Mouse (Mus musculus) intestine, embryonic 16.5 days (tissue): ENCODE data around the gene Arhgef17. TPM values are rescaled to one million over a fixed set of nuclear protein-coding genes. Genes with fewer than 3 reads are reported as not detected.

ENCODE experiments used
- ATAC-seq: fragments of 200-750 bp; cut with Nextera tagmentation; 2 replicates; pipeline ENCODE4 v1.8.0; 2017; ENCODE audit warnings: moderate TSS enrichment, moderate library complexity
- H3K27ac ChIP-seq: fragments of 300-500 bp; sonication (generic); 2 replicates; pipeline ENCODE4 v1.5.1; 2014; ENCODE audit warnings: mild to moderate bottlenecking, low read length
- H3K27me3 ChIP-seq: fragments of 300-500 bp; sonication (generic); replicated peaks from 2 replicates; pipeline ENCODE4 v1.6.1; 2014; ENCODE audit warnings: low read length, control low read depth, mixed read lengths; ENCODE audit not compliant: control insufficient read depth, insufficient read depth
- H3K36me3 ChIP-seq: fragments of 300-500 bp; sonication (generic); 2 replicates; pipeline ENCODE4 v1.6.1; 2014; ENCODE audit warnings: low read length, control low read depth; ENCODE audit not compliant: control insufficient read depth, insufficient read depth
- H3K4me1 ChIP-seq: fragments of 300-500 bp; sonication (generic); 2 replicates; pipeline ENCODE4 v1.6.1; 2014; ENCODE audit warnings: low read length, control low read depth, mixed read lengths; ENCODE audit not compliant: control insufficient read depth, insufficient read depth
- H3K4me2 ChIP-seq: fragments of 300-500 bp; sonication (generic); 2 replicates; pipeline ENCODE4 v1.6.1; 2014; ENCODE audit warnings: low read depth, low read length, control low read depth
- H3K4me3 ChIP-seq: fragments of 300-500 bp; sonication (generic); 2 replicates; pipeline ENCODE4 v1.5.1; 2014; ENCODE audit warnings: mild to moderate bottlenecking, low read length
- H3K9ac ChIP-seq: fragments of 300-500 bp; sonication (generic); 2 replicates; pipeline ENCODE4 v1.6.1; 2014; ENCODE audit warnings: low read depth, low read length
- H3K9me3 ChIP-seq: fragments of 300-500 bp; sonication (generic); 2 replicates; pipeline ENCODE4 v1.6.1; 2016; ENCODE audit warnings: low read length, control low read depth; ENCODE audit not compliant: control insufficient read depth
- WGBS: fragments of 180-500 bp; shearing (Covaris S2); extraction: QIAGEN DNeasy Blood & Tissue Kit; methylation state at CpG from one replicate; pipeline ENCODE4 v1.1.7; 2014; 5-methylcytosine and 5-hydroxymethylcytosine counted together
- polyA plus RNA-seq: library from polyadenylated mRNA; unstranded; fragments of >200 nt; fragmentation: Nextera tagmentation; extraction: Ambion mirVana; gene quantifications from 2 replicates; pipeline ENCODE4 v1.2.1, GENCODE M21; 2015

The Arhgef17 gene
- polyA plus RNA-seq, 1 experiment from 2014 or later: 4.1 TPM

GRCm38 (mm10) chr7:100950031-100950430, 18.1 kb upstream of the Arhgef17 start:
- ATAC-seq: peak; percentile 22; the same call in 1 of the 2 replicates
- Histone ChIP-seq H3K36me3 (no peaks in the 10 kb centered on the region), H3K4me1 (peaks cover 19% of the 10 kb centered on the region), H3K4me2 (no peak overlapping the region), H3K9me3 (no peaks in the 10 kb centered on the region), H3K9ac (0 out of 2 replicates have a peak overlapping the region, but pooled peaks have one; percentile 8), H3K4me3 (no peak overlapping the region), H3K27ac (peak overlapping the region; percentile 80), H3K27me3 (no peaks in the 10 kb centered on the region)
- 76% methylated on average over 5 of the region's 5 CpGs for WGBS

DNA sequence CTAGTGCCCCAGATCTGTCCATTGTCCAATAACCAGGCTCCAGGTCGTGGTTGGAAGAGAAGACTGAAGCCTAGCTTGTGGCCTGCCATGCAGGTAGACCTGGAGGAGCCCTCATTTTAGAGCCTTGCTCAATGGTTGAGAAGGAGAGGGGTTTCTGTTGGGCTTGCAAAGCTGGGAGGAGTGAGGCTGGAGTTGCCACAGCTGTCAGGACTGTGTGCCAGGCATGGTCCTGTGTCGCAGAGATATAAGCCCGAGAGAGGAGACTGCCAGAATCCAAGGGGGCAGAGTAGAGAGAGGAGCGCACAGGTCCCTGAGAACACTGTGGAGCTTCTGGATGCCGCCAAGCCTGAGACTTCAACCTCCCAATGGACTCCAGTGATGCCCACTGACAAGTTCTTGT, 12.8 kb upstream of the Arhgef17 start:
- Histone ChIP-seq H3K27ac (no peak overlapping the region), H3K9ac (no peak overlapping the region)

DNA sequence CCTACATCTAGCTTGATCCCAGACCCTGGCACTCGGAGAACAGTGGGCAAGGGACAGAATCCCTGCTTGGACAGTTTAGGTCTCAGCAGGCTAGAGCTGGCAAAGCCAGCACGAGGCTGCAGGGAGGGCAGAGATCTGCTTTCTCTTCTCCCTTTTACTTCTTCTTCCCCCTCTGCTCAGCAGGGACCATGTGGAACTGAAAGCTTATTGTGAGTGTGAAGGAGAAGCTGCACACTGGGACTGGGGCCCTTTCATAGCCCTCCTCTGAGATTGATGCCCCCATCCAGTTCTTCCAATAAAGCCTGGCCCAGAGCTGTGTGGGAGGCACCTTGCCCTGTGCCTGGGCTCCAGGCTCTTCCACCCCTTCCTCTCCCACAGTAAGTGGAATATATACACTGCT, 12.4 kb upstream of the Arhgef17 start:
- 77% methylated on average over 2 of the region's 2 CpGs for WGBS

More for the DNA sequence above, 12.8 kb upstream of the Arhgef17 start:
- no peaks in the 10 kb centered on the region for H3K27me3 ChIP-seq
- H3K4me1 ChIP-seq: peaks cover 6% of the 10 kb centered on the region; the same call in 1 of the 2 replicates
- H3K4me3 ChIP-seq: no peak overlapping the region
- H3K4me2 ChIP-seq: no peak overlapping the region
- no peaks in the 10 kb centered on the region for H3K9me3 ChIP-seq
- no peak for ATAC-seq
- no peaks in the 10 kb centered on the region for H3K36me3 ChIP-seq
- WGBS: 85% methylated on average over 5 of the region's 5 CpGs

GRCm38 (mm10) chr7:100942789-100943615, 11.1 kb upstream of the Arhgef17 start:
- 43% methylated on average over 12 of the region's 12 CpGs for WGBS
- H3K9me3 ChIP-seq: no peaks in the 10 kb centered on the region
- ATAC-seq: peak; percentile 70
- no peaks in the 10 kb centered on the region for H3K36me3 ChIP-seq
- H3K27me3 ChIP-seq: no peaks in the 10 kb centered on the region
- no peak overlapping the region for H3K27ac ChIP-seq
- H3K4me2 ChIP-seq: no peak overlapping the region
- peaks cover 6% of the 10 kb centered on the region; the same call in 1 of the 2 replicates for H3K4me1 ChIP-seq
- H3K4me3 ChIP-seq: no peak overlapping the region
- no peak overlapping the region for H3K9ac ChIP-seq

More for the DNA sequence above, 12.4 kb upstream of the Arhgef17 start:
- no peak overlapping the region for H3K4me2 ChIP-seq
- no peaks in the 10 kb centered on the region for H3K36me3 ChIP-seq
- no peaks in the 10 kb centered on the region for H3K27me3 ChIP-seq
- H3K27ac ChIP-seq: no peak overlapping the region
- H3K9ac ChIP-seq: no peak overlapping the region
- ATAC-seq: no peak
- H3K4me3 ChIP-seq: no peak overlapping the region
- peaks cover 6% of the 10 kb centered on the region; the same call in 1 of the 2 replicates for H3K4me1 ChIP-seq
- H3K9me3 ChIP-seq: no peaks in the 10 kb centered on the region

DNA sequence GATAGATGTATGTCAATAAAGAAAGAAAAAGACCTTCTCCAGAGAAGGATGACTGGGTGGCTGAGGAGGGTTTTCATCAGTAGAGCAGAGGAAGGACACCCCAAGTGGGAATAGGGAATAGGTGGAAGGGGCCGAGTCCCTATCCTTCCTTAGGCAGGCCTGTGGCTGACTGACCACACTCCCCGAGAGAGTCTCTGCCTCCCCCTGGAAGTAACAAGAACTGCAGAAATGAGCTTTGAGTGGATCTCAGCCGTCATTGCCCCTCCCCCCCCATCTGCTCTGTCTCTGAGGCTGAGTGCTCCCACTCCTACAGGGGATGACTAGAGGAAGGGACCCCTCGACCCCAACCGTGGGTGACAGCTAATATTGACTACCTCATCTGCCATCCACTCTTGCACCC, 9.3 kb upstream of the Arhgef17 start:
- Histone ChIP-seq H3K9ac (no peak overlapping the region), H3K27ac (no peak overlapping the region), H3K9me3 (no peaks in the 10 kb centered on the region), H3K4me3 (no peak overlapping the region), H3K4me1 (peaks cover 6% of the 10 kb centered on the region; the same call in 1 of the 2 replicates), H3K4me2 (no peak overlapping the region), H3K27me3 (no peaks in the 10 kb centered on the region), H3K36me3 (no peaks in the 10 kb centered on the region)
- 50% methylated on average over 5 of the region's 5 CpGs for WGBS
- ATAC-seq: no peak

DNA sequence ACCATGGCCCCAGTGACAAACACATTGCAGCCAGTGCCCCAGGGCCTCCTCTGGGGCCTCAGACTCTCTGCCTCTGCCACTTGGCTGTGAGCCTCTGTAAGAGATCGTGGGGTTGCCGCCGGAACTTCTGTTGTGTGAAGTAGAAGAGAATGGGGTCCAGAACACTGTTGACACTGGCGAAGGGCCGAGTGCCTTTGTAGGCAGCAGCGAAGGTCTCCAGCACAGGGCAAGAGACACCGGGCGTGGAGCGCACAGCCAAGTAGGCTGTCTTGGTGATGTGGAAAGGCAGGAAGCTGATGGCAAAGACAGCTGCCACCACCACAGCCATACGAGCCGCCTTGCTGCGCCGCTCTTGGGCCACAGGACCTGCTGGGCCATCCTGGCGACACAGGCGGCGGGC, 6.2 kb upstream of the Arhgef17 start:
- H3K4me1 ChIP-seq: peaks cover 8% of the 10 kb centered on the region
- no peak overlapping the region for H3K9ac ChIP-seq

GRCm38 (mm10) chr7:100937481-100937880, 5.6 kb upstream of the Arhgef17 start:
- peaks cover 6% of the 10 kb centered on the region; the same call in 1 of the 2 replicates for H3K4me1 ChIP-seq

More for the DNA sequence above, 6.2 kb upstream of the Arhgef17 start:
- no peak overlapping the region for H3K4me2 ChIP-seq
- no peak for ATAC-seq
- no peaks in the 10 kb centered on the region for H3K9me3 ChIP-seq
- 90% methylated on average over 16 of the region's 16 CpGs for WGBS
- no peaks in the 10 kb centered on the region for H3K27me3 ChIP-seq
- no peak overlapping the region for H3K27ac ChIP-seq
- H3K4me3 ChIP-seq: no peak overlapping the region
- no peaks in the 10 kb centered on the region for H3K36me3 ChIP-seq

GRCm38 (mm10) chr7:100933520-100933919, 1.6 kb upstream of the Arhgef17 start:
- Histone ChIP-seq H3K9ac (no peak overlapping the region), H3K4me1 (peaks cover 26% of the 10 kb centered on the region), H3K4me3 (no peak overlapping the region), H3K27me3 (no peaks in the 10 kb centered on the region), H3K9me3 (no peaks in the 10 kb centered on the region), H3K4me2 (peak overlapping the region; percentile 87), H3K36me3 (no peaks in the 10 kb centered on the region), H3K27ac (no peak overlapping the region)
- no peak for ATAC-seq

More at GRCm38 (mm10) chr7:100937481-100937880, 5.6 kb upstream of the Arhgef17 start:
- H3K4me2 ChIP-seq: no peak overlapping the region
- no peak overlapping the region for H3K27ac ChIP-seq
- 62% methylated on average over 3 of the region's 3 CpGs for WGBS
- no peaks in the 10 kb centered on the region for H3K36me3 ChIP-seq
- H3K27me3 ChIP-seq: no peaks in the 10 kb centered on the region
- H3K9ac ChIP-seq: no peak overlapping the region
- H3K4me3 ChIP-seq: no peak overlapping the region
- H3K9me3 ChIP-seq: no peaks in the 10 kb centered on the region
- ATAC-seq: no peak

GRCm38 (mm10) chr7:100932481-100933007, 637 bp upstream of the Arhgef17 start:
- Histone ChIP-seq H3K4me3 (peak overlapping the region; percentile 74), H3K9me3 (no peaks in the 10 kb centered on the region), H3K4me2 (peak overlapping the region; percentile 87), H3K36me3 (no peaks in the 10 kb centered on the region), H3K9ac (peak overlapping the region; percentile 89), H3K4me1 (peaks cover 32% of the 10 kb centered on the region), H3K27ac (peak overlapping the region; percentile 98), H3K27me3 (no peaks in the 10 kb centered on the region)
- WGBS: under 1% methylated on average over 27 of the region's 27 CpGs
- peak; percentile 89 for ATAC-seq
